9 mouse cellular contexts compared by ENCODE assay signal in the genomic region with DNA sequence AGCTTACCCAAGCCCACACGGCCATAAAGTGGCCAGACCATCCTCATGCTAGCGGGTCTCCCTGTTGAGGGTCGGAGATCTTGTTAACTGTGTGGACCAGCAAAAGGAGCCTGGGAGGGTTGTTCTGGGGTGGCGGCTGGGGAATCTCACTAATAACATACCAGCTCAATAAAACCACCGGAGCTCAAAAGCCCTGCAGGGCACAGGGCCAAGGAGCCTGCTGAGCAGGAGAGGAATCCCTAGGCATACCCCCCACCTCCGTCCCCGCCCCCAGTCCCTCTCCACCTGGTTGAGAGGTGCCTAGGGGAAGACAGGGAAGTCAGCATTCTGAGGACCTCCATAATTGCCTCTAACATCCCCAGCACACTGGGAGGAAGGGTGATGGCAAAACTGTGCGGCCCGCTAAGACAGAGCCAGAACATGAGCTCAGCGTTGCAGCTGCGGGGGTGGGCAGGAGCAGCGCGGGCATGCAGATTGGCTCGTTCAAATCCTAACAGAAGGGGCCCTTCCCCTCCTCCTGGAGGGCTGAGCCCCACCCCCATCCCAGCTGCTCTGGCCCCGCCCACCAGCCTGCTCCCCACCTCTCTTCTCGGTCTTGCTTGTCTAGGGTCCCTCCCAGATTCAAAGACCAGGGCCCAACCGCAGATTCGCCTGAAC. TPM values are rescaled to one million over a fixed set of nuclear protein-coding genes. Genes with fewer than 3 reads are reported as not detected.
DNase-seq lines count a peak whose midpoint lies in the region; ATAC-seq lines count a peak whose summit lies in the region.
"Had no signal": no experiment of that assay in that cellular context is flagged by ENCODE, and none has a peak within 500 bp of the region (broad histone marks: within the 10 kb centered on the region; RNA-seq: fewer than 3 reads in every experiment).

No protein-coding gene starts in this region.

- H3K27me3 ChIP-seq in kidney, embryonic 15.5 days, result no peaks in the 10 kb centered on the region
- H3K27me3 ChIP-seq in limb, embryonic 15.5 days, result no peaks in the 10 kb centered on the region
- no peaks in the 10 kb centered on the region for H3K27me3 ChIP-seq in neural tube, embryonic 14.5 days (ENCODE audit: control insufficient read depth, insufficient read depth, low read length)

- peaks cover 48% of the 10 kb centered on the region for H3K36me3 ChIP-seq in kidney, embryonic 15.5 days
- H3K36me3 ChIP-seq in limb, embryonic 15.5 days, result peaks cover 36% of the 10 kb centered on the region
- H3K36me3 ChIP-seq in neural tube, embryonic 14.5 days (ENCODE audit: control insufficient read depth, insufficient read depth, low read length), result peaks cover 22% of the 10 kb centered on the region

- H3K27ac ChIP-seq in kidney, embryonic 15.5 days, result peak overlapping the region; percentile 91
- H3K27ac ChIP-seq in limb, embryonic 15.5 days, result peak overlapping the region; percentile 87
- H3K27ac ChIP-seq in neural tube, embryonic 14.5 days (ENCODE audit: low read depth, low read length), result peak overlapping the region; percentile 75

- H3K9ac ChIP-seq in kidney, embryonic 15.5 days, result peak overlapping the region; percentile 31
- H3K9ac ChIP-seq in limb, embryonic 15.5 days, result no peak overlapping the region
- H3K9ac ChIP-seq in neural tube, embryonic 14.5 days (replicated peaks; ENCODE audit: low read depth, low read length), result 0 out of 2 replicates have a peak overlapping the region, but pooled peaks have one; percentile 1

- ATAC-seq in kidney, embryonic 15.5 days (replicated peaks; ENCODE audit: low FRiP score), result peak; percentile 88
- ATAC-seq in limb, embryonic 15.5 days (ENCODE audit: insufficient number of reproducible peaks, low FRiP score, low TSS enrichment, low read depth), result peak; percentile 89
- ATAC-seq in neural tube, embryonic 14.5 days (ENCODE audit: low read depth), result peak; percentile 84

- WGBS in kidney, embryonic 15.5 days, result 15% methylated on average over 18 of the region's 18 CpGs
- 9% methylated on average over 18 of the region's 18 CpGs for WGBS in limb, embryonic 15.5 days
- 8% methylated on average over 18 of the region's 18 CpGs for WGBS in neural tube, embryonic 14.5 days

- H3K4me2 ChIP-seq in kidney, embryonic 15.5 days, result peak overlapping the region; percentile 51
- peak overlapping the region; percentile 39 for H3K4me2 ChIP-seq in limb, embryonic 15.5 days
- peak overlapping the region; percentile 20; the same call in 1 of the 2 replicates for H3K4me2 ChIP-seq in neural tube, embryonic 14.5 days (ENCODE audit: low read depth, low read length)

- H3K9me3 ChIP-seq in kidney, embryonic 15.5 days (replicated peaks), result no peaks in the 10 kb centered on the region
- H3K9me3 ChIP-seq in limb, embryonic 15.5 days, result no peaks in the 10 kb centered on the region
- H3K9me3 ChIP-seq in neural tube, embryonic 14.5 days (ENCODE audit: control insufficient read depth, low read length), result no peaks in the 10 kb centered on the region

- H3K4me3 ChIP-seq in kidney, embryonic 15.5 days (replicated peaks), result peak overlapping the region; percentile 9
- H3K4me3 ChIP-seq in limb, embryonic 15.5 days, result peak overlapping the region; percentile 12
- no peak overlapping the region for H3K4me3 ChIP-seq in neural tube, embryonic 14.5 days (ENCODE audit: low read depth, low read length)

- H3K4me1 ChIP-seq in kidney, embryonic 15.5 days, result peaks cover 49% of the 10 kb centered on the region
- peaks cover 63% of the 10 kb centered on the region for H3K4me1 ChIP-seq in limb, embryonic 15.5 days
- peaks cover 24% of the 10 kb centered on the region for H3K4me1 ChIP-seq in neural tube, embryonic 14.5 days (ENCODE audit: control insufficient read depth, insufficient read depth, low read length)

- DNase-seq in adrenal gland, postnatal 14 days, result peak; percentile 68
- DNase-seq in adrenal gland, adult 2 months, result no peak
- DNase-seq in cerebellum, postnatal 4 days (ENCODE audit: low spot score in 2 of 2), result peak; percentile 61 to 86
- peak; percentile 72 for DNase-seq in gastrocnemius, postnatal 10 days
- DNase-seq in yolk sac, embryonic 10.5 days (ENCODE audit: low spot score), result peak; percentile 75

RNA-seq across cellular contexts. Expression of gene Soga1, which starts 20.6 kb away (rescaled TPM):
- 31.9 and 33.5 TPM in 2 replicates for total RNA-seq in adrenal gland, postnatal 14 days (2021)
- 10 to 100 TPM; 30.9 to 36.6 TPM for total RNA-seq in adrenal gland, adult 2 months (2021)
- 31.1 and 33.1 TPM in 2 replicates for polyA plus RNA-seq in adrenal gland, adult 2 months (2012; rRNA removed)
- 10 to 100 TPM; 15.4 to 20.3 TPM for total RNA-seq in gastrocnemius, postnatal 10 days (2021)
- 3.5 and 4.2 TPM in 2 replicates for polyA plus RNA-seq in kidney, embryonic 15.5 days (2015; fragmentation: Nextera tagmentation; extraction: Ambion mirVana)
- 2.3 and 2.9 TPM in 2 replicates for polyA plus RNA-seq in limb, embryonic 15.5 days (2015; fragmentation: Nextera tagmentation; extraction: Ambion mirVana)
- 10.0 and 10.2 TPM in 2 replicates for polyA plus RNA-seq in neural tube, embryonic 14.5 days (2014; fragmentation: Nextera tagmentation; extraction: Ambion mirVana)

RNA-seq across cellular contexts. Expression of gene Tldc2, which starts 28.4 kb away (rescaled TPM):
- not detected in 2 replicates for total RNA-seq in adrenal gland, postnatal 14 days (2021)
- not detected for total RNA-seq in adrenal gland, adult 2 months (2021)
- 0.19 TPM in 1 of 2 replicates, not detected in the other for polyA plus RNA-seq in adrenal gland, adult 2 months (2012; rRNA removed)
- not detected for total RNA-seq in gastrocnemius, postnatal 10 days (2021)
- 0.27 TPM in 1 of 2 replicates, not detected in the other for polyA plus RNA-seq in kidney, embryonic 15.5 days (2015; fragmentation: Nextera tagmentation; extraction: Ambion mirVana)
- polyA plus RNA-seq in limb, embryonic 15.5 days (2015; fragmentation: Nextera tagmentation; extraction: Ambion mirVana), result not detected in 2 replicates
- polyA plus RNA-seq in neural tube, embryonic 14.5 days (2014; fragmentation: Nextera tagmentation; extraction: Ambion mirVana), result not detected in 2 replicates
- total RNA-seq: gastrocnemius, adult 8-10 months had no signal

RNA-seq across cellular contexts. Expression of gene Dsn1, which starts 51.5 kb away (rescaled TPM):
- 8.3 and 9.2 TPM in 2 replicates for total RNA-seq in adrenal gland, postnatal 14 days (2021)
- total RNA-seq in adrenal gland, adult 2 months (2021), result 1 to 10 TPM; 4.1 to 6.3 TPM
- polyA plus RNA-seq in adrenal gland, adult 2 months (2012; rRNA removed), result 0.76 and 0.77 TPM in 2 replicates
- 1 to 10 TPM; 5.3 to 6.0 TPM for total RNA-seq in gastrocnemius, postnatal 10 days (2021)
- 37.6 and 39.6 TPM in 2 replicates for polyA plus RNA-seq in kidney, embryonic 15.5 days (2015; fragmentation: Nextera tagmentation; extraction: Ambion mirVana)
- 29.5 and 31.6 TPM in 2 replicates for polyA plus RNA-seq in limb, embryonic 15.5 days (2015; fragmentation: Nextera tagmentation; extraction: Ambion mirVana)
- polyA plus RNA-seq in neural tube, embryonic 14.5 days (2014; fragmentation: Nextera tagmentation; extraction: Ambion mirVana), result 6.8 and 8.5 TPM in 2 replicates
